Mouse (Mus musculus): ENCODE measurements around the gene Zfp831.
A peak's percentile ranks its signal among the peaks of the same experiment; 100 is the strongest.

DNA sequence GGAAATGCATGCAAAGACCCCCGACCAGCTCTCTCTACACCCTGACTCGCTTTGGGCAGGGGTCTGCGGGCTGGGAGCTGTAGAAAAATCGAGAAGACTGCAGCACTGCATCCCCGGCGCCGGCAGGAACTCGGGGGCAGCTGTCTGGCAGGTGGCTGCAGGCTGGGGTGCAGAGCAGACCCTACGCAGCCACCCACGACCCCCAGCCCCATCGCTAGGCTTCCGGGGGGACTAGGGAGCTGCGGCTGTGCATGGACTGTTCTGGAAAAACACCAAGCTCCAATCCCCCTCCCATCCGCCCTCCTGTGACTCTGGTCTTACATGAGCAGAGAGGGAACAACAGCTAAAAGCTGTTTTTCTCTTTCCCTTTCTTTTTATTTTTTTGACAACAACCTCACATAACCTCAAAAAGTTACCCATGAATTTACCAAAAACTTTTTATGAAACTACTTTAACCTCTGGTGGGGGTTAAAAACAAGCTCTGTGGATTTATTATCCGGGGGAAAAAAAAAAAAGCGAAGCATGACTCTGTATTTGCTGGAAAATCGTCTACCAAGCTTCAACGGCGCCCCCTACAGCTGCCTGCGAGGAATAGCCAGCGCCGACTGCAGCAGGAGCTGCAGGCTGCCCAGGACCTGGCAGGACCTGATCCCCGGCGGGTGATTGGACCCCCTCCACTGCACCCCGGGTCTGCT, 30.4 kb downstream of the Zfp831 start:
- no peak for TF ChIP-seq POLR2A (IDR thresholded peaks at IDR 0.05; ENCODE audit: borderline replicate concordance, extremely low read depth, low read depth, low read length)
- peak; percentile 67 for TF ChIP-seq CTCF (IDR thresholded peaks at IDR 0.05; ENCODE audit: insufficient read depth, low read length)
